Mouse (Mus musculus): ENCODE results near the gene Fam83f.

Gene Fam83f

GRCm38 (mm10) chr15:80648977-80649606 is 22.6 kb upstream of the Fam83f start:
- ChIA-PET POLR2A (interaction anchor here in 2 of 4 experiments (0.7 to 1.4 kb wide), 4 partner anchors 150 to 394 kb away, joined by 3 to 6 read pairs (median 4); partner anchors contain the start of genes Atf4 (in 1 of the 2) and Rps19bp1 (in 1 of the 2)), CTCF (interaction anchor here in 3 of 4 experiments (0.6 to 2.1 kb wide), 10 partner anchors 15 to 359 kb away, joined by 3 to 18 read pairs (median 5); no protein-coding TSS in a partner anchor)

GRCm38 (mm10) chr15:80650412-80650811 is 21.2 kb upstream of the Fam83f start:
- ChIA-PET CTCF (interaction anchor here in 2 of 4 experiments (0.7 to 2.0 kb wide), 2 partner anchors 44 to 103 kb away, joined by 4 to 6 read pairs; no protein-coding TSS in a partner anchor), POLR2A (interaction anchor here in 2 of 4 experiments (0.6 kb wide), 2 partner anchors 30 to 59 kb away, joined by 3 read pairs; no protein-coding TSS in a partner anchor)

GRCm38 (mm10) chr15:80653865-80654264 is 17.8 kb upstream of the Fam83f start:
- ChIA-PET POLR2A (no interaction called here), CTCF (interaction anchor here in 1 of 4 experiments (1.9 kb wide), 1 partner anchor 19 kb away, joined by 6 read pairs; no protein-coding TSS in a partner anchor)

GRCm38 (mm10) chr15:80658815-80659471 is 12.7 kb upstream of the Fam83f start:
- POLR2A ChIA-PET = interaction anchor here in 1 of 4 experiments (1.4 kb wide), 1 partner anchor 52 kb away, joined by 4 read pairs; the partner anchor contains the start of gene Tnrc6b
- CTCF ChIA-PET = interaction anchor here in 1 of 4 experiments (0.6 kb wide), 1 partner anchor 340 kb away, joined by 3 read pairs; no protein-coding TSS in a partner anchor

GRCm38 (mm10) chr15:80660963-80661362 is 10.7 kb upstream of the Fam83f start:
- POLR2A ChIA-PET = interaction anchor here in 1 of 4 experiments (0.7 kb wide), 1 partner anchor 105 kb away, joined by 3 read pairs; no protein-coding TSS in a partner anchor
- CTCF ChIA-PET = interaction anchor here in 1 of 4 experiments (0.6 kb wide), 1 partner anchor 33 kb away, joined by 3 read pairs; no protein-coding TSS in a partner anchor

GRCm38 (mm10) chr15:80664444-80664843 is 7.2 kb upstream of the Fam83f start:
- ChIA-PET CTCF (interaction anchor here in 1 of 4 experiments (1.2 kb wide), 1 partner anchor 30 kb away, joined by 3 read pairs; no protein-coding TSS in a partner anchor), POLR2A (no interaction called here)

- ChIA-PET CTCF (interaction anchor here in 2 of 4 experiments (0.9 to 2.0 kb wide), 4 partner anchors 22 to 384 kb away, joined by 3 to 7 read pairs (median 5); no protein-coding TSS in a partner anchor), POLR2A (interaction anchor here in 1 of 4 experiments (0.7 kb wide), 1 partner anchor 181 kb away, joined by 3 read pairs; no protein-coding TSS in a partner anchor)
Measured at GRCm38 (mm10) chr15:80672810-80673209, 1.2 kb downstream of the Fam83f start.

- ChIA-PET POLR2A (interaction anchor here (0.6 to 1.3 kb wide), 5 partner anchors 49 to 562 kb away, joined by 3 read pairs; partner anchors contain the start of gene Mchr1 (in 1 of the 4)), CTCF (interaction anchor here (0.6 to 2.0 kb wide), 8 partner anchors 21 to 559 kb away, joined by 3 to 7 read pairs (median 5); partner anchors contain the start of gene Tnrc6b (in 1 of the 4))
Measured at GRCm38 (mm10) chr15:80673337-80674095, 1.9 kb downstream of the Fam83f start.

GRCm38 (mm10) chr15:80674700-80675099 is 3.1 kb downstream of the Fam83f start:
- POLR2A ChIA-PET = interaction anchor here in 2 of 4 experiments (0.6 to 1.3 kb wide), 2 partner anchors 88 to 772 kb away, joined by 3 read pairs; no protein-coding TSS in a partner anchor
- CTCF ChIA-PET = interaction anchor here in 1 of 4 experiments (1.4 to 1.7 kb wide), 2 partner anchors 20 to 40 kb away, joined by 3 to 5 read pairs; no protein-coding TSS in a partner anchor

GRCm38 (mm10) chr15:80679515-80680215 is 8.0 kb downstream of the Fam83f start:
- CTCF ChIA-PET = interaction anchor here in 2 of 4 experiments (0.7 to 2.0 kb wide), 4 partner anchors 12 to 326 kb away, joined by 3 to 11 read pairs (median 4); no protein-coding TSS in a partner anchor
- POLR2A ChIA-PET = interaction anchor here in 1 of 4 experiments (0.6 to 0.9 kb wide), 2 partner anchors 36 to 61 kb away, joined by 3 to 7 read pairs; no protein-coding TSS in a partner anchor

GRCm38 (mm10) chr15:80680347-80681030 is 8.8 kb downstream of the Fam83f start:
- ChIA-PET POLR2A (interaction anchor here in 2 of 4 experiments (0.6 kb wide), 2 partner anchors 36 to 161 kb away, joined by 4 to 7 read pairs; no protein-coding TSS in a partner anchor), CTCF (interaction anchor here in 3 of 4 experiments (0.5 to 2.0 kb wide), 6 partner anchors 12 to 46 kb away, joined by 3 to 11 read pairs (median 4); no protein-coding TSS in a partner anchor)

- ChIA-PET POLR2A (interaction anchor here in 3 of 4 experiments (0.6 to 1.5 kb wide), 3 partner anchors 13 to 417 kb away, joined by 3 to 4 read pairs (median 4); partner anchors contain the start of gene Rps19bp1 (in 1 of the 3)), CTCF (interaction anchor here in 2 of 4 experiments (0.5 to 2.0 kb wide), 7 partner anchors 13 to 392 kb away, joined by 3 to 11 read pairs (median 4); no protein-coding TSS in a partner anchor)
Measured at GRCm38 (mm10) chr15:80681466-80681881, 9.8 kb downstream of the Fam83f start.

- CTCF ChIA-PET = interaction anchor here in 1 of 4 experiments (1.2 kb wide), 1 partner anchor 12 kb away, joined by 7 read pairs; no protein-coding TSS in a partner anchor
- POLR2A ChIA-PET = interaction anchor here in 1 of 4 experiments (0.6 to 1.5 kb wide), 2 partner anchors 12 to 41 kb away, joined by 3 to 4 read pairs; no protein-coding TSS in a partner anchor
Measured at GRCm38 (mm10) chr15:80682343-80682742, 10.7 kb downstream of the Fam83f start.

- ChIA-PET CTCF (interaction anchor here in 2 of 4 experiments (1.2 to 1.5 kb wide), 2 partner anchors 11 to 12 kb away, joined by 3 to 6 read pairs; no protein-coding TSS in a partner anchor), POLR2A (no interaction called here)
Measured at GRCm38 (mm10) chr15:80683151-80683550, 11.5 kb downstream of the Fam83f start.

GRCm38 (mm10) chr15:80683990-80684389 is 12.3 kb downstream of the Fam83f start:
- CTCF ChIA-PET = interaction anchor here in 2 of 4 experiments (1.2 to 1.5 kb wide), 2 partner anchors 10 to 11 kb away, joined by 3 to 6 read pairs; no protein-coding TSS in a partner anchor
- POLR2A ChIA-PET = no interaction called here

All from embryonic stem cell, embryonic (primary cell).